Mouse (Mus musculus): ENCODE data around the gene Gramd4. TPM values are rescaled to one million over a fixed set of nuclear protein-coding genes. Genes with fewer than 3 reads are reported as not detected.
A peak's percentile ranks its signal among the peaks of the same experiment; 100 is the strongest.
"Not testable (repeated sequence)": the region's sequence is repeated elsewhere in the genome, so short reads cannot be mapped to it uniquely, and the experiment has no call there.

Gramd4 gene
- total RNA-seq, 2 experiments from 2014 or later, result 11.0 to 12.3 TPM

GRCm38 (mm10) chr15:86089091-86089744, 31.7 kb downstream of the Gramd4 start:
- DNase-seq (ENCODE audit: low spot score in 2 of 2), result no peak

GRCm38 (mm10) chr15:86089991-86090529, 32.6 kb downstream of the Gramd4 start:
- DNase-seq (ENCODE audit: low spot score in 2 of 2), result peak; percentile 38 to 70

- no peak for DNase-seq (ENCODE audit: low spot score in 2 of 2)
These were observed 33.1 kb downstream of the Gramd4 start for GRCm38 (mm10) chr15:86090578-86090977.

GRCm38 (mm10) chr15:86091201-86091997, 33.9 kb downstream of the Gramd4 start:
- DNase-seq (ENCODE audit: low spot score in 2 of 2), result no peak

- no peak for DNase-seq (ENCODE audit: low spot score in 2 of 2)
These were observed 34.6 kb downstream of the Gramd4 start for GRCm38 (mm10) chr15:86091998-86092670.

- DNase-seq (ENCODE audit: low spot score in 2 of 2), result no peak
These were observed 35.7 kb downstream of the Gramd4 start for GRCm38 (mm10) chr15:86093236-86093635.

- DNase-seq (ENCODE audit: low spot score in 2 of 2), result no peak
These were observed 37.0 kb downstream of the Gramd4 start for GRCm38 (mm10) chr15:86094324-86095121.

- DNase-seq (ENCODE audit: low spot score in 2 of 2), result no peak
These were observed 38.5 kb downstream of the Gramd4 start for GRCm38 (mm10) chr15:86095722-86096603.

GRCm38 (mm10) chr15:86096604-86097020, 39.1 kb downstream of the Gramd4 start:
- DNase-seq (ENCODE audit: low spot score in 2 of 2), result not testable (repeated sequence)

GRCm38 (mm10) chr15:86097871-86098270, 40.4 kb downstream of the Gramd4 start:
- no peak for DNase-seq (ENCODE audit: low spot score in 2 of 2)

GRCm38 (mm10) chr15:86101585-86101984, 44.1 kb downstream of the Gramd4 start:
- no peak for DNase-seq (ENCODE audit: low spot score in 2 of 2)

- DNase-seq (ENCODE audit: low spot score in 2 of 2), result no peak
These were observed 44.8 kb downstream of the Gramd4 start for GRCm38 (mm10) chr15:86102308-86102707.

GRCm38 (mm10) chr15:86104401-86105344, 47.2 kb downstream of the Gramd4 start:
- DNase-seq (ENCODE audit: low spot score in 2 of 2), result no peak

- no peak for DNase-seq (ENCODE audit: low spot score in 2 of 2)
These were observed 47.8 kb downstream of the Gramd4 start for GRCm38 (mm10) chr15:86105345-86105697.

- no peak for DNase-seq (ENCODE audit: low spot score in 2 of 2)
These were observed 48.3 kb downstream of the Gramd4 start for GRCm38 (mm10) chr15:86105751-86106150.

- DNase-seq (ENCODE audit: low spot score in 2 of 2), result no peak
These were observed 50.5 kb downstream of the Gramd4 start for GRCm38 (mm10) chr15:86107831-86108471.

GRCm38 (mm10) chr15:86109245-86109644, 51.8 kb downstream of the Gramd4 start:
- no peak for DNase-seq (ENCODE audit: low spot score in 2 of 2)

GRCm38 (mm10) chr15:86109650-86110211, 52.2 kb downstream of the Gramd4 start:
- DNase-seq (ENCODE audit: low spot score in 2 of 2), result no peak
